Mouse (Mus musculus) stomach, postnatal 0 days (tissue): ENCODE data around the gene Ski.

Experiments used
- CTCF ChIP-seq: IDR thresholded peaks from 2 replicates; pipeline ENCODE4 v1.5.1; 2016; ENCODE audit warnings: antibody characterized with exemption, low read depth, mild to moderate bottlenecking, moderate library complexity
- EP300 ChIP-seq: optimal IDR thresholded peaks from 2 replicates; pipeline ENCODE3; 2016; ENCODE audit warnings: antibody characterized with exemption

- TF ChIP-seq CTCF (no peak), EP300 (no peak)
Observed at GRCm38 (mm10) chr4:155225918-155226317, 3.5 kb upstream of the Ski start.
